Mouse (Mus musculus) thymus, adult 2 months (tissue): ENCODE data around the gene Gp5. TPM values are rescaled to one million over a fixed set of nuclear protein-coding genes. Genes with fewer than 3 reads are reported as not detected.

ENCODE experiments used
- DNase-seq: peaks from one replicate; pipeline ENCODE4 v3.0.0; 2021
- H3K27ac ChIP-seq: fragments of 200-500 bp; 2 replicates; pipeline ENCODE4 v1.5.1; 2012; ENCODE audit warnings: low read length, control low read depth; ENCODE audit not compliant: control insufficient read depth, insufficient read depth
- H3K27me3 ChIP-seq: fragments of 200-500 bp; 2 replicates; pipeline ENCODE4 v1.6.1; 2012; ENCODE audit warnings: mild to moderate bottlenecking, low read length, moderate library complexity, mixed read lengths; ENCODE audit not compliant: control insufficient read depth, insufficient read depth
- H3K36me3 ChIP-seq: fragments of 200-500 bp; 2 replicates; pipeline ENCODE4 v1.6.1; 2012; ENCODE audit warnings: mild to moderate bottlenecking, low read length, moderate library complexity; ENCODE audit not compliant: control insufficient read depth, insufficient read depth
- H3K4me1 ChIP-seq: fragments of 200-500 bp; replicated peaks from 2 replicates; pipeline ENCODE4 v1.6.1; 2012; ENCODE audit warnings: low read length; ENCODE audit not compliant: control insufficient read depth, insufficient read depth
- H3K4me3 ChIP-seq: fragments of 200-500 bp; 2 replicates; pipeline ENCODE4 v1.5.1; 2012; ENCODE audit warnings: mild to moderate bottlenecking, low read length, control low read depth, moderate library complexity; ENCODE audit not compliant: control insufficient read depth, insufficient read depth
- CTCF ChIP-seq: fragments of 200-500 bp; IDR thresholded peaks from 2 replicates; pipeline ENCODE4 v1.5.1; 2012; ENCODE audit warnings: mild to moderate bottlenecking, control low read depth, low read length, moderate library complexity, borderline replicate concordance; ENCODE audit not compliant: control insufficient read depth, poor library complexity, insufficient read depth; ENCODE audit errors: extremely low read depth
- POLR2A ChIP-seq: fragments of 200-500 bp; IDR thresholded peaks from 2 replicates; pipeline ENCODE4 v1.6.1; 2012; ENCODE audit warnings: mild to moderate bottlenecking, low read length, control low read depth, moderate library complexity; ENCODE audit not compliant: control insufficient read depth, poor library complexity, insufficient read depth; ENCODE audit errors: extremely low read depth
- WGBS: fragments of 180-500 bp; shearing (Covaris S2); methylation state at CpG from one replicate; pipeline ENCODE4 v1.1.7; 2018; 5-methylcytosine and 5-hydroxymethylcytosine counted together
- polyA plus RNA-seq: library from polyadenylated mRNA; depleted of rRNA; stranded (reverse); fragments of >200 nt; gene quantifications from 2 replicates; pipeline ENCODE4 v1.2.3, GENCODE M21; 2012

Gene Gp5
- polyA plus RNA-seq, 1 experiment, result 1.6 TPM

DNA sequence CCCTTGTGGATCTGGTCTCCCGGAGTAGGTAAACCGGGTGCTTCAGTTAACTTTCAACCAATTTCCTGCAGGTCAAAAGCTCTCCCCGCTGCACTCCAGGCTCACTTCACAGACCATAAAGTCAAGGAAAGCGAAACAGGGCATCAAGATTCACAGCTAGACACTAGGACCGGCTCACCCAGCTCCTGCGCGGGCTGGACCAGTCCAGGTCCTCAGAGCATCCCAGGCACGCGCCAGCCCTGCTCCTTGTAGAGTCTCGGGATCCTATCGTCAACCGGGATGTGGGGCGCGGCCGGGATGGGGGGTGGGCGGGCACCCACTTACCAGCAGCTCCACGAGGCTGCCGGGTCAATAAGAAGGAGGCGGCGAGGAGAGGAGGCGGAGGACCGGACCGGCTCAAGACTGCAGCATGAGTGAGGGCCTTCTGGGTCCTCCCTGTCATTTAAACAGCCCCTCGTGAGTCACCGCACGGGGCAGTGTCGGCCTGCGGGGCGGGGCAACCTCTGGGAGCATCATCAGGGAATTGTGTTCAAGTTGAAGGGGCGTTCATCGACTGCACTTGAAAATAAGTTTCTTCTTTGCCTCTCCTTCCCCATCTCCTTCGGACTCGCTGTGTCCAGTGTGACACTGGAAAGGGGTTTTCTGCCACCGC, 27.6 kb downstream of the Gp5 start, which contains the start of gene Lrrc15:
TSS of gene Lrrc15 (minus strand) at position 413 of the 652 bp plus-strand sequence.
- WGBS, result 26% methylated on average over 34 of the region's 34 CpGs
- Histone ChIP-seq H3K27ac (no peak within 1 kb of the TSS), H3K4me1 (peaks cover 13% of the 10 kb centered on the region), H3K27me3 (peaks cover 5% of the 10 kb centered on the region; the same call in 1 of the 2 replicates), H3K36me3 (no peaks in the 10 kb centered on the region), H3K4me3 (no peak within 1 kb of the TSS)
- DNase-seq, result no peak
- TF ChIP-seq CTCF (no peak), POLR2A (no peak)

DNA sequence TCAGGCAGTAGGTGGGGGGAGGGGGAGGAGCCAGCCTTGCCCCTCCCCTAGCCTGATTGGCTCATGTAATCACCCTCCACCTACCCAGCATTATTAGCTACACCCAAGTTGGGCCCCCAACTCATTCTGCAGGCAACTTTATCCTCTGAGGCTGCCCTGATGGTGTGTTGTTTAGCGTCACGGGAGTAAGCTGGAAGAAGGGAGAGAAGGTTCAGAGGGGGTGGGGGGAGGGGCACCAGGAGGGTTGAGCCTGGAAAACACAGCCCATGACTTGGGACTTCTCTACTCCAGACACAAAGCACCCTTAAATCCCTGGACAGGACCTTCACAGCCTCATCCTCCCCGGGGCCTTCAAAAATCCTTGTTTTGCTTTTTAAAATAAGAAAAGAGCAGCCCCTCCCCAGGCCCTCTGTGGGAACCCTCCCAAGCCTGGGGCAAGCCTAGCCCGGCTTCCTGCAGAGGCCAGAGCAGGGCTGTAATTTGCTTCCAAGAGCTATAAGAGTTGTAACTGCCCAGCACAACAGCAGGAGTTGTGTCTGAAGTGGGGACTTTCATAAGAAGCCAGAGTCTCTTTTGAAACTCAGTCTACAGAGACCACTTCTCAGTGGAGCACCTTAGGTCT, 29.8 kb downstream of the Gp5 start:
- WGBS, result 81% methylated on average over 4 of the region's 4 CpGs
- H3K4me3 ChIP-seq, result no peak overlapping the region

DNA sequence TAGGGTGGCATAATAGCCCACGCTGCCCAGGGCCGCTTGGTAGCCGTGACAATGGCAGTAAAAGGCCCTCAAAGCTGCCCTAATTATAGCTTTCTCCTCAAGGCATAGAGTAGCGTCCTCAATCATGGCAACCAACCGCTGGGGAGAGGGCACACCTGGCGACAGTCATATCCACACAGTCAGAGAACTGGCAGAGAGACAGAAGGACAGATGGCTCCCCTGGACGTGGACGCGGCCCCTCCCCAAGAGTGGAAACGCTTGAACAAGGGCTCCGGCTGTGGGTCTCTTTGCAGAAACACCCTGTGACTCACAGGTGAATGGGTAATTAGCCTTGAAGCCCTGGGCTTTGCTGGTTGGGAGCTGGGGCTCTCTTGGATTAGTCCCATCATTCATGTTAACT, 32.2 kb downstream of the Gp5 start:
- peaks cover 5% of the 10 kb centered on the region; the same call in 1 of the 2 replicates for H3K27me3 ChIP-seq
- no peaks in the 10 kb centered on the region for H3K36me3 ChIP-seq
- 86% methylated on average over 11 of the region's 11 CpGs for WGBS

More for the DNA sequence above, 29.8 kb downstream of the Gp5 start:
- Histone ChIP-seq H3K27me3 (peaks cover 5% of the 10 kb centered on the region; the same call in 1 of the 2 replicates), H3K27ac (no peak overlapping the region), H3K36me3 (no peaks in the 10 kb centered on the region), H3K4me1 (peaks cover 30% of the 10 kb centered on the region)
- TF ChIP-seq POLR2A, result no peak
- no peak for TF ChIP-seq CTCF
- DNase-seq, result no peak

DNA sequence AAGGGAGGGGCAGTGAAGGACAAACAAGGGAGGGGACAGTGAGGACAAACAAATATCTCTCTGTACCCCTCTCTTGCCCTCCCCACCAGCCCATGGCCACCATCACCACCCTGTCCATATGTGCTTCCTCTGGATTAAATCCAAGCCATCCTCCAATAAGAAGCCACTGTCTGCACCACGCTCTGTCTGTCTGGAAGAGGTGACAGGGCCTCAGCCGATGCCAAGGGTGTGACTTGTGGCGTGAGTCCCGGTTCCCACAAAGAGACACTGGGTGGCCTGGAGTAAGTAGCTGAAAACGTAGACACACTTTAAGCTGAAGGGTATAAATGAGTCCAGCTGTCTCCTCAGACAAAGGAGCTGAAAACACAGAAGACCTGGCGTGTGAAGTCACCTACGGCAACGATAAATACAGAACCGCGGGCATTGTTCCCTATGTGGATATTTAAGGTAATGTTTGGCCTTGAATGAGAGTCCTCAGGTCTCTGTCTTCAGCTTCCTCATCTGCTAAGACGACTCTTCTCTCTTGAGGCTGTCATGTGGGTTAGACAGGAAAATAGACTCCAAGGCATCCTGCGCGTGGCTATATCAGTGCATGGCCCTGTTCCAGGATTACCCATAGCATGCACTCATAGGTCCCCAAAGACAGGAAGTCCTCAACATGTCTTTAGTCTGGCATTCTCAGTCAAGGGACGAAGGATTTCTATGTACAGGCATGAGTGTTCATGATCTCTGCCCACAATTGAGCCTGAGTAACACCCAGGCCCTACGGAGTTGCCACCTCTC, 34.8 kb downstream of the Gp5 start:
- TF ChIP-seq POLR2A (no peak), CTCF (no peak)
- H3K36me3 ChIP-seq, result no peaks in the 10 kb centered on the region
- no peak overlapping the region for H3K4me3 ChIP-seq
- no peak overlapping the region for H3K27ac ChIP-seq
- peaks cover 55% of the 10 kb centered on the region for H3K4me1 ChIP-seq
- no peak for DNase-seq
- WGBS, result 35% methylated on average over 15 of the region's 15 CpGs
- H3K27me3 ChIP-seq, result no peaks in the 10 kb centered on the region

More for the DNA sequence above, 32.2 kb downstream of the Gp5 start:
- peaks cover 37% of the 10 kb centered on the region for H3K4me1 ChIP-seq
- TF ChIP-seq POLR2A (no peak), CTCF (no peak)
- no peak for DNase-seq
- H3K4me3 ChIP-seq, result no peak overlapping the region
- no peak overlapping the region for H3K27ac ChIP-seq

DNA sequence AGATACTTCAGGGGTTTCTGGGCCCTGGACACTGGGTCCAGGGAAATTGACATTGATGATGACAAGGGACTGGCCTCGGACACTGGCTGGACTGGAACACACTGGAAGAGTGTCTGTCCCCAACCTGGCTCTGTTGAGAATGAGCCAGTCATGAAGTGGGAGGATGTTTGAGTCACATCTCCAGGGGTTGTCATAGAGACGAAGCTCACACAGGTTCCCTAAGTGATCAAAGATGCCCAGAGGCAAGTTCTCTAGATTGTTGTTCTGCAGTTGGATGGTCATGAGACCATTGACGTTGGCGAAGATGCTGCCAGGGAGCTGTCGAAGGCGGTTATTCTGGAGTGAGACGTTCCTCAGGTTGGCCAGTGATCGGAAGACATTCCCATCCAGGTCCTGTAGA, 37.5 kb downstream of the Gp5 start:
- Histone ChIP-seq H3K27me3 (no peaks in the 10 kb centered on the region), H3K36me3 (no peaks in the 10 kb centered on the region), H3K4me1 (peaks cover 42% of the 10 kb centered on the region), H3K4me3 (no peak overlapping the region), H3K27ac (no peak overlapping the region)
- no peak for DNase-seq
- 97% methylated on average over 8 of the region's 8 CpGs for WGBS
- TF ChIP-seq POLR2A (no peak), CTCF (no peak)

DNA sequence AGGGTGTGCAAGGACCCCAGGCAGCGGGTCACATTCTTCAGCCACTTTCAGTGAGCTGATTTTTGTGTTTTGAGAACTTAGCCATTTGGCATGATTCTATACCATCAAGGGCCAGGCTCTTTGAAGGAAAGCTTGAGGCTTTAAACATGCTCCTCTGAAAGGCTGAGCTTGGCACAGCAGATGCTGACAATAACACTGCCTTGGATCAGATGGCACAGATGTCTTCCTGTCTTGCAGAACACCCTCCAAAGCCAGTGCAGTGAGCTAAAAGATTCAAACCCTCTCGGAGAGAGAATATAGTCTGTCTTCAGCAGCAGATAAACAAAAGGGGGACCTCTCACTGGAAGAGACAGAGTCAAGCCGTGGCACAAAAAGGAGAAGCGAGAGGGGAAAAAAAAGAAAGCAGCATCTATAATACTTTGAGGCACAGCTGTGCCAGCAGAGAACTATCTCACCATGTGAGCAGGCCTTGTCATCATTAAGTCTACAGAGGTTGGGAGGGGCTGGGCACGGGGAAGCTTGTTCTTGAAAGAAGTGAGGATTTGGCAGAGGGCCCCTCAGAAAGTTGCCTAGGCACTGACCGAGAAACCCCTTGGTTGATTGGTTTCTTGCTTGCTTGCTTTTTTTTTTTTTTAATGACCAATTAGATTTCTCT, 38.5 kb downstream of the Gp5 start:
- no peak for TF ChIP-seq POLR2A
- TF ChIP-seq CTCF, result no peak
- peak; percentile 27 for DNase-seq

More for the DNA sequence above, 38.5 kb downstream of the Gp5 start:
- no peak overlapping the region for H3K4me3 ChIP-seq
- peaks cover 35% of the 10 kb centered on the region for H3K4me1 ChIP-seq
- 39% methylated on average over 6 of the region's 6 CpGs for WGBS
- H3K27me3 ChIP-seq, result no peaks in the 10 kb centered on the region
- no peak overlapping the region for H3K27ac ChIP-seq
- no peaks in the 10 kb centered on the region for H3K36me3 ChIP-seq
